Mouse (Mus musculus) heart, embryonic 13.5 days (tissue): ENCODE data around the gene Fpr3. TPM values are rescaled to one million over a fixed set of nuclear protein-coding genes. Genes with fewer than 3 reads are reported as not detected.

Experiments used
- polyA plus RNA-seq: library from polyadenylated mRNA; unstranded; fragments of >200 nt; fragmentation: Nextera tagmentation; extraction: Ambion mirVana; gene quantifications from 2 replicates; pipeline ENCODE4 v1.2.1, GENCODE M21; 2015

Gene Fpr3
- polyA plus RNA-seq, 1 experiment from 2014 or later: not detected

Other genes with a start within 250 kb of the Fpr3 start
- not detected in 2 replicates for gene Vmn2r90, start 184.1 kb upstream of the Fpr3 start, polyA plus RNA-seq
- 24.2 and 27.0 TPM in 2 replicates for gene Spaca6, start 60.7 kb upstream of the Fpr3 start, polyA plus RNA-seq
- 0.55 and 0.66 TPM in 2 replicates for gene Has1, start 32.6 kb upstream of the Fpr3 start, polyA plus RNA-seq
- gene Fpr1, start 3.9 kb upstream of the Fpr3 start, polyA plus RNA-seq: 0.11 and 0.15 TPM in 2 replicates
- not detected in 2 replicates for gene Fpr2, start within 50 bp of the Fpr3 start, polyA plus RNA-seq
- gene Fpr-rs4, start 133.9 kb downstream of the Fpr3 start, polyA plus RNA-seq: not detected in 2 replicates
- not detected in 2 replicates for gene Vmn2r124, start 161.6 kb downstream of the Fpr3 start, polyA plus RNA-seq
- gene Vmn2r91, start 197.2 kb downstream of the Fpr3 start, polyA plus RNA-seq: not detected in 2 replicates